Mouse (Mus musculus) intestine, embryonic 16.5 days (tissue): ENCODE measurements around the gene Rhot1. TPM values are rescaled to one million over a fixed set of nuclear protein-coding genes. Genes with fewer than 3 reads are reported as not detected.
A peak's percentile ranks its signal among the peaks of the same experiment; 100 is the strongest.

Experiments used
- ATAC-seq: fragments of 200-750 bp; cut with Nextera tagmentation; 2 replicates; pipeline ENCODE4 v1.8.0; 2017; ENCODE audit warnings: moderate TSS enrichment, moderate library complexity
- H3K27ac ChIP-seq: fragments of 300-500 bp; sonication (generic); 2 replicates; pipeline ENCODE4 v1.5.1; 2014; ENCODE audit warnings: mild to moderate bottlenecking, low read length
- H3K27me3 ChIP-seq: fragments of 300-500 bp; sonication (generic); replicated peaks from 2 replicates; pipeline ENCODE4 v1.6.1; 2014; ENCODE audit warnings: low read length, control low read depth, mixed read lengths; ENCODE audit not compliant: control insufficient read depth, insufficient read depth
- H3K36me3 ChIP-seq: fragments of 300-500 bp; sonication (generic); 2 replicates; pipeline ENCODE4 v1.6.1; 2014; ENCODE audit warnings: low read length, control low read depth; ENCODE audit not compliant: control insufficient read depth, insufficient read depth
- H3K4me1 ChIP-seq: fragments of 300-500 bp; sonication (generic); 2 replicates; pipeline ENCODE4 v1.6.1; 2014; ENCODE audit warnings: low read length, control low read depth, mixed read lengths; ENCODE audit not compliant: control insufficient read depth, insufficient read depth
- H3K4me2 ChIP-seq: fragments of 300-500 bp; sonication (generic); 2 replicates; pipeline ENCODE4 v1.6.1; 2014; ENCODE audit warnings: low read depth, low read length, control low read depth
- H3K4me3 ChIP-seq: fragments of 300-500 bp; sonication (generic); 2 replicates; pipeline ENCODE4 v1.5.1; 2014; ENCODE audit warnings: mild to moderate bottlenecking, low read length
- H3K9ac ChIP-seq: fragments of 300-500 bp; sonication (generic); 2 replicates; pipeline ENCODE4 v1.6.1; 2014; ENCODE audit warnings: low read depth, low read length
- H3K9me3 ChIP-seq: fragments of 300-500 bp; sonication (generic); 2 replicates; pipeline ENCODE4 v1.6.1; 2016; ENCODE audit warnings: low read length, control low read depth; ENCODE audit not compliant: control insufficient read depth
- WGBS: fragments of 180-500 bp; shearing (Covaris S2); extraction: QIAGEN DNeasy Blood & Tissue Kit; methylation state at CpG from one replicate; pipeline ENCODE4 v1.1.7; 2014; 5-methylcytosine and 5-hydroxymethylcytosine counted together
- polyA plus RNA-seq: library from polyadenylated mRNA; unstranded; fragments of >200 nt; fragmentation: Nextera tagmentation; extraction: Ambion mirVana; gene quantifications from 2 replicates; pipeline ENCODE4 v1.2.1, GENCODE M21; 2015

Rhot1 gene
- polyA plus RNA-seq, result 36.8 and 38.0 TPM in 2 replicates

DNA sequence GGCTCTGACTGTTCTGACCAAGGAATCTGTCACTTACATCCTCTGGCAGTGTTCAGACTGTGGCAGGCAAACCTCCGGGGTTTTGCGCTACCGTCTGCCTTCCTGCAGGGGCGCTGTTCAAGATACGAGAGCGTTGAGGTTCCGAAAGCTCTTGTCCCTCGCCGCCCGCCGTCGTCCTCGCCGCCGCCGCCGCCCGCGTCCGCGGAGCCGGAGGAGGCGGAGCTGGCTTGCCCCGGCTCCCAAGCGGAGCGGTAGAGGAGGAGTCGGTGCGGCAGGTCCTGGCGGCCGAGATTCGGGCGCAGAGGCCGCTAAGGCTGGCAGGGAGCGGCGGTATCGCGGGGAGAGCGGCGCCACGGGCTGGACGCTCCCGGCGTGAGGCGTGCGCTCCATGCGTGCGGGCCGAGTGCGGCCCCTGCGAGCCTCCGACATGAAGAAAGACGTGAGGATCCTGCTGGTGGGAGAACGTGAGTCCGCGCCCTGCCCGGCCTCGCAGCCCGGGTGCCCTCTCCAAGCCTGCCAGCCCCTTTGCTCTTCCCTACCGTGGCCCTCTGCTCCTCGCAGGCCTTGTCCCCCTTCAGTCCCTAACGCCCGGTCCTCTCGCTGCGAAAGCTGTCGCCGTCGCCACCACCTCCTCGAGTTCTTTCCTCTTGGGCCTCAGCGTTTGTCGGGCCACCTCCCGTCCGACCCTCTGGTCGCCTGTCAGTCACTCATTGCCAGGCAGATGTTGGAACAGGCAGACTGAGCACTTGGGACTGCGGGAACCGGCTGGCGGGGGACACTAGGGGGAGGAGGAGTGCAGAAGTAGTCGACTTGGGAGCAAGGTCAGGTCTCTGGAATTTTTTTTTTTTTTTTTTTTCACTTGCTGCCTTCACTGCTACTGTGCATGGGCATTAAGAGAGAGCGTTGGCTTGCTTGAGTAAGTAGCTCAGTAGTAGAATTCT lies at the start of gene Rhot1:
Rhot1 (plus strand) TSS at position 160 of the 941 bp plus-strand sequence.
- Histone ChIP-seq H3K36me3 (no peaks in the 10 kb centered on the region), H3K27ac (peak within 1 kb of the TSS; percentile 95), H3K9ac (peak within 1 kb of the TSS; percentile 94), H3K27me3 (no peaks in the 10 kb centered on the region), H3K9me3 (no peaks in the 10 kb centered on the region), H3K4me2 (peak within 1 kb of the TSS; percentile 51), H3K4me1 (peaks cover 7% of the 10 kb centered on the region), H3K4me3 (peak within 1 kb of the TSS; percentile 94)
- peak; percentile 96 for ATAC-seq
- WGBS, result under 1% methylated on average over 78 of the region's 78 CpGs

DNA sequence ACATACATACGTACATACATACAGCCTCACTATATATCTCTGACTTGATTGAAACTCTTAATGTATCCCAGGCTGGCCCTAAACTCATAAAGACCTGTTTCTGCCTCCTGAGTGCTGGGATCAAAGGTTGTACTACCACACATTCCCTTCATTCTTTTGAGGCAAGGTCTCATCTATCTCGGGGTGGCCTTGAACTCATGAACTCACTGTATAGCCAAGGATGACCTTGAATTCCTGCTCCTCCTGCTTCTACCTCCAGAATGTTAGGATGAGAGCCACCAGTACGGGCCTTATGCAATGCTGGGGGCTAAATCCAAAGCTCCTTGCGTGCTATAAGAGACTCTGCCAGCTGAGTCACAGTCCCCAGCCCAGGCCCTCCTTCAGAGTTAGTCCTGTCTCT lies 47.8 kb upstream of the Rhot1 start:
- Histone ChIP-seq H3K9me3 (no peaks in the 10 kb centered on the region), H3K9ac (no peak overlapping the region), H3K27me3 (no peaks in the 10 kb centered on the region), H3K4me1 (no peaks in the 10 kb centered on the region; the same call in 1 of the 2 replicates), H3K4me3 (no peak overlapping the region), H3K4me2 (no peak overlapping the region), H3K27ac (no peak overlapping the region), H3K36me3 (no peaks in the 10 kb centered on the region)
- ATAC-seq, result no peak
- 75% methylated on average over 4 of the region's 4 CpGs for WGBS

DNA sequence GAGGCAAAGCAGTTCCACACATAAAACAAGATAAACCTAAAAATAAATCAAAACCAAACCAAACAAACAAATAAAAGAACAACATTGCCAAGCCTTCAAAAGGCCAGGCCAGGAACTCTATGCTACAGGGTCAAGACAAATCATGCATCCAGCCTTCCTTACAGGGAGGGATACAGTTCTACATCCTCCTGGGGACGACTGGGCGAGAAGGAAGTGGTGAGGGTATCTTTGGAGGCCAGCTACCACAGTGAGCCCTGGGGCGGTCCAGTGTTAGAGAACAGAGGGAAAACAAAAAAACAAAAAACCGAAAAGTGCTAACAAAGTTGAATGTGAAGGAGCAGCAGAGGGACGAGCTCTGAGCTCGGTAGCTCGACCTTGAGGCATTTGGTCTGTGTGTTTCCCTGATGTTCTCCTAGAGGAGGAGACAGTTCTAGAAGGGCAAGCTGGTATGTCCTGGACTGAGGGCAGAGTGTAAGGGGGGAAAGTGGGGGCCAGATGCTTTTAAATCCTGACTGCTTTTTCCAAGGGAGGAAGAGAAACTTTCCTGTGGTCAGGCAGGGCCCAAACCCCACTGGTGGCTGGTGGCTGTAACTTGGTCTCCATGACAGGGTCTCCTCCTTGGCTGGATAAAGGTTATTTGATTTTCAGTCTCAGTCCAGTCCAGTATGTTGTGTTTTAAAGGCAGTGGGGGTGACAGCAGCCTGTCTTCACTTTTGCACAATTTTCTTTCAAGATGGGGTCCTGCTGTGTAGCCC lies 45.3 kb upstream of the Rhot1 start:
- H3K27ac ChIP-seq, result no peak overlapping the region
- H3K9me3 ChIP-seq, result no peaks in the 10 kb centered on the region
- no peaks in the 10 kb centered on the region; the same call in 1 of the 2 replicates for H3K4me1 ChIP-seq
- no peak for ATAC-seq
- 72% methylated on average over 7 of the region's 7 CpGs for WGBS
- H3K4me2 ChIP-seq, result no peak overlapping the region
- H3K9ac ChIP-seq, result no peak overlapping the region
- H3K36me3 ChIP-seq, result no peaks in the 10 kb centered on the region
- no peak overlapping the region for H3K4me3 ChIP-seq
- H3K27me3 ChIP-seq, result no peaks in the 10 kb centered on the region

DNA sequence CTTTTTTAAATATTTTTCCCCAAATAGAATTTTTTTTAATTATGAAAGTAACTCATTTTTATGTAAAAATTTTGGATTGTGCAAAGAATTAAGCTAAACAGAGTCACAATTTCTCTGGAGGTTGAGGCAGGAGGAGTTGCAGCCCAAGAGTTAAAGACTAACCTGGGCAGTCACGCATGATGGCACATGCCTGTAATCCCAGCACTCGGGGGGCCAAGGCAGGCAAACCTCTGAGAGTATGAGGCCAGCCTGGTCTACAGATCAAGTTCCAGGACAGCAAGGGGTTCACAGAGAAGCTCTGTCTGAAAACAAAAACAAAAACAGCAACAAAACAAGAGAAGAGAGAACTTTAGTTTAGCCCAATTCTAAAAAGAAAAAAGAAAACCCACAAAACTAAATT lies 44.6 kb upstream of the Rhot1 start:
- Histone ChIP-seq H3K27ac (no peak overlapping the region), H3K4me2 (no peak overlapping the region), H3K27me3 (no peaks in the 10 kb centered on the region), H3K36me3 (no peaks in the 10 kb centered on the region), H3K9ac (no peak overlapping the region), H3K4me3 (no peak overlapping the region), H3K9me3 (no peaks in the 10 kb centered on the region), H3K4me1 (peaks cover 2% of the 10 kb centered on the region; the same call in 1 of the 2 replicates)
- ATAC-seq, result no peak
- 55% methylated on average over 2 of the region's 2 CpGs for WGBS

DNA sequence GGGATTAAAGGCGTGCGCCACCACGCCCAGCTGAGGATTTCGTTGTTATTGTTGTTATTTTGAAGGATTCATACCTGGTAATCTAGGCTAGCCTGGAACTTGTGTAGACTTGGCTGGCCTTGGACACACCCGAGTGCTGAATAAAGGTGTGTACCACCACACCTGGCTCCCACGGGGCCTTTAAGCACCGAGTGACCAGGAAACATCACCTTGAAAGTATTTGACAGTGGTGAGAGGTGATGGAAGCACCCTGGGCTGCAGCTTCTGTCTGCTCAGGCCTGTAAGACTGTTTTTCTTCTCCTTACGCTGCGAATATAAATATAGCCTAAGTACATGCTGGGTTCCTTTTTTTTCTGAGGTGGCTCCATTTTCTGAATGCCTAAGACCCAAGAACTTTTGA lies 40.7 kb upstream of the Rhot1 start:
- H3K27me3 ChIP-seq, result no peaks in the 10 kb centered on the region
- WGBS, result 81% methylated on average over 9 of the region's 9 CpGs
- 0 out of 2 replicates have a peak, but pooled peaks cover 2% of the 10 kb centered on the region for H3K4me1 ChIP-seq
- no peak overlapping the region for H3K27ac ChIP-seq
- no peaks in the 10 kb centered on the region for H3K9me3 ChIP-seq
- ATAC-seq, result no peak
- no peak overlapping the region for H3K9ac ChIP-seq
- H3K4me2 ChIP-seq, result no peak overlapping the region
- no peak overlapping the region for H3K4me3 ChIP-seq
- no peaks in the 10 kb centered on the region for H3K36me3 ChIP-seq

DNA sequence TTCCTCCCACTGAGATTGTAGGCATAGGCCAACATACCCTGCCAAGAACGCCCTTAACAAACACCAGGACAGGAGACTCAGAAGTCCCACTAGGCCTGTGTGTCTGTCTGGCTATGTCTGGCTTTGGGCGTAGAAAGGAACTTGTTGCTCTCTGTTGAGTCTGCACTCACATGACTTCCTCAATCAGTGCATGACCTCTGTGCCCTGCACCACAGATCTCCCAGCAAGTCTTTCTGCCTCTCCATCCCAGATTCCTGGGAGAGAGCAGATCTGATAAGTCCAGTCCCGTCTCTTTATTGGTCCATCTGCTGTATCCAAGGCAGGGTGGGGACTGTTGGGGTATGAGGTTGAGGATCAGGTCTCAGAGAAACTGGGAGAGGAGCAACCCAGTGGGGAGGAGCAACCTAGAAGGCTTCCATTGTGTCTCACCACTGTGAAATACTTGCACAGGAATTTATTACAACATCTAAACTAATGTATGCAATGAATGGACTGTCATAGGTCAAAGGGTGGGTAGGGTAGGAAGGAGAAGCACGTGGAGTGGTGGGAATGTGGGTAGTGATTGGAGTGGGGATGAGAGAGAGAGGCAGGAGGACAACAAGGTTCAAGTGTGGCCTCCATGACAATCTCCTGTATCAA lies 40.1 kb upstream of the Rhot1 start:
- Histone ChIP-seq H3K4me3 (no peak overlapping the region), H3K36me3 (no peaks in the 10 kb centered on the region), H3K4me2 (no peak overlapping the region), H3K27ac (no peak overlapping the region), H3K9ac (no peak overlapping the region), H3K9me3 (no peaks in the 10 kb centered on the region), H3K4me1 (0 out of 2 replicates have a peak, but pooled peaks cover 2% of the 10 kb centered on the region), H3K27me3 (no peaks in the 10 kb centered on the region)
- ATAC-seq, result peak; percentile 60
- WGBS, result 62% methylated on average over 4 of the region's 4 CpGs

DNA sequence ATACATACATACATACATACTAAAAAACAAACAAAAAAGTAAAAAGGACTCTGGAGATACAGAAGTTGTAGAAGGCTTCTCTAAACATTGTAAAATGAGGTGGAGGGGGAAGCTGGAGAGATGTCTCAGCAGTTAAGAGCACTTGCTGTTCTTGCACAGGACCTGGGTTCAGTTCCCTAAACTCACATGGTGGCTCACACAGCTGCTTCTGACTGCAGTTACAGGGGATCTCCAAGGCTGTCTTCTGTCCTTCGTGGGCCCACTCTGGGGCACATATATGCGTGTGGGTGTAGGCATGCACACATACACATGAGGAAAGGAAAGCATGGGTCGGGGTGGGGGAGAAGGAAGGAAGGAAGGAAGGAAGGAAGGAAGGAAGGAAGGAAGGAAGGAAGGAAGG lies 39.2 kb upstream of the Rhot1 start:
- H3K4me1 ChIP-seq, result peaks cover 4% of the 10 kb centered on the region; the same call in 1 of the 2 replicates
- 84% methylated on average over 3 of the region's 3 CpGs for WGBS
- H3K36me3 ChIP-seq, result no peaks in the 10 kb centered on the region
- no peaks in the 10 kb centered on the region for H3K9me3 ChIP-seq
- no peak for ATAC-seq
- no peak overlapping the region for H3K9ac ChIP-seq
- no peaks in the 10 kb centered on the region for H3K27me3 ChIP-seq
- no peak overlapping the region for H3K27ac ChIP-seq
- H3K4me2 ChIP-seq, result no peak overlapping the region
- H3K4me3 ChIP-seq, result no peak overlapping the region

DNA sequence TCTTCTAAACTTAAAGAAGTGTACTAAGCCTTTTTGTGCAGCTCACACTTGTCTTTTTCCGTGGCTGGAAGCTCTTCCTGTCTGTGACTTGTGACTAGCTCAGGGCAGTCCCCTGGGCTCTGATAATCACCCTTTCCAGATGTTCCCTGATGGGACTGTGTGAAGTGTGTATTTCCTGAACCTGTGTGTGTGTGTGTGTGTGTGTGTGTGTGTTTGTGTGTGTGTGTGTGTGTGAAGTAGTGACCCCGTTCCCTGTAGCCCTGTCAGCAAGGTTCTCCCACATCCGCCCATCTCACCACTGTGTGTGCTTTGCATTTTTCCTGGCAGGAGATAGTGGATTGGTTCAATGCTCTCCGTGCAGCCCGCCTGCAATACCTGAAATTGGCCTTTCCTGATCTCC lies 38.5 kb upstream of the Rhot1 start:
- peaks cover 4% of the 10 kb centered on the region; the same call in 1 of the 2 replicates for H3K4me1 ChIP-seq
- no peak for ATAC-seq
- 64% methylated on average over 5 of the region's 5 CpGs for WGBS
- H3K36me3 ChIP-seq, result no peaks in the 10 kb centered on the region
- no peak overlapping the region for H3K4me2 ChIP-seq
- no peak overlapping the region for H3K4me3 ChIP-seq
- no peak overlapping the region for H3K27ac ChIP-seq
- H3K27me3 ChIP-seq, result no peaks in the 10 kb centered on the region
- H3K9me3 ChIP-seq, result no peaks in the 10 kb centered on the region
- no peak overlapping the region for H3K9ac ChIP-seq

DNA sequence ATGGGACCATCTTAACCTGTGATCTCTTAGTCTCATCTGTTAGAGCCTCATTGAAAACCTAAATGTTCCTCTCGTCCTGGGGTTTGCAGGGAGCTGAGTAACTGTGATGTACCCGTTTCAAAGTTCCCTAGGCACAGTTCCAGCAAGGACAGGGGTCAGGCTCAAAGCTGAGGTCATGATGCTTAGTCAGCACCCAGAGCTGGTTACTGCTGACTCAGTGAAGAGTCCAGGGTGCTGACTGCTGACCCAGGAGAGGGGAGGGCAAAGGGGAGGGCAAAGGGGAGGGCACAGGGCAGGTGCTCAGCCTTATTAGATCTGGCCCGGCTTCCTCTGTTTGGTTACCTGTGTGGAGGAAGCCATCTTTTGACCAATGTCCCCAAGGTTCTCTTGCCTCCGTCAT lies 36.9 kb upstream of the Rhot1 start:
- H3K4me2 ChIP-seq, result no peak overlapping the region
- no peak overlapping the region for H3K4me3 ChIP-seq
- H3K9me3 ChIP-seq, result no peaks in the 10 kb centered on the region
- peaks cover 4% of the 10 kb centered on the region; the same call in 1 of the 2 replicates for H3K4me1 ChIP-seq
- WGBS, result 62% methylated on average over 4 of the region's 4 CpGs
- H3K27ac ChIP-seq, result no peak overlapping the region
- no peak overlapping the region for H3K9ac ChIP-seq
- no peaks in the 10 kb centered on the region for H3K36me3 ChIP-seq
- ATAC-seq, result peak; percentile 58
- no peaks in the 10 kb centered on the region for H3K27me3 ChIP-seq
